Mouse (Mus musculus) layer of hippocampus, adult 8-10 months (tissue): ENCODE measurements around the gene Relt. TPM values are rescaled to one million over a fixed set of nuclear protein-coding genes. Genes with fewer than 3 reads are reported as not detected.

ENCODE experiments used
- DNase-seq, 2 experiments: peaks; one replicate each; pipeline ENCODE4 v3.0.0; 2022; ENCODE audit warnings: low spot score in 2 of 2
- microRNA-seq, 2 experiments: library from miRNA; unstranded; fragments of <30 nt; microRNA quantifications; one replicate each; pipeline ENCODE4 v1.2.0; 2022
- total RNA-seq, 4 experiments: library from RNA; stranded (reverse); gene quantifications; 2 replicates each; pipeline ENCODE4 v1.2.4; 2022

The Relt gene
- total RNA-seq, 4 experiments from 2014 or later = 11.6 to 14.1 (median 12.8) TPM

DNA sequence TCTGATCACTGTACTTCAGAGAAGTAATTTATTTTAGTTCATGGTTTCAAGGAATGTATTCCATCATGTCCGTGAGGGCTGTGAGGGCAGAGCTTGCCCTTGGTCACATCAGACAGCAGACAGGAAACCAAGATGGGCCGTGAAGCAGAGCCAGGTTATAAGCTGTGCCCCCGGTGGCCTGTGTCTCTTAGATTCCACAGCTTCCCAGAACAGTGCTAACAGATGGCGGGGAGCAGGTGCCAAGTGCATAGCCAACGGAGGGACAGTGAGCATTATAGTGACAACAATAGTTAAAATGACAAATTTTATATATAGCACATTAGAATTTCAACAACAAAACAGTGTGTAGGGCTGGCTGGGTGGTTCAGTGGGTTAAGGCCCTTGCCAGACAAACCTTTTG, 51.3 kb downstream of the Relt start:
- DNase-seq = no peak

DNA sequence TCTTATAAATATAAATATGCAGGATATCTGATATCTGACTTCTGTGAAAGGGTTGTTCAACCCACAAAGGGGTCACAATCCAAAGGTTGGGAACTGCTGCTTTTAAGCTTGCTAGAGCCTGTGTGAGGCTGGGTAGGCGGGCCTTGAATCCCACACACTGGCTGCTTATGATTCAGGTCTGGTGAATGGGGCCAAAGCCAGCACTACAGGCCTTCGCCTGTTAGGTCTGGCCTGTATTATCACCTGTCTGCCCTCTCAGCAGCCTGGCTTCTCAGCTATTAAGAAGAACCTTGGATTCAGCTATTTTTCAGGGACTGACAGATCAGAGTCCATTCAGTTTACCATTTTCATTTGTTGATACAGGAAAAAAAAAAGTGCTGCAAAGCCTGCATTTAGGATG, 57.9 kb downstream of the Relt start:
- DNase-seq = no peak

GRCm38 (mm10) chr7:100798810-100799209, 64.4 kb downstream of the Relt start:
- DNase-seq = no peak

Small RNAs within 50 kb of the gene (microRNA-seq; reads per million reads assigned to microRNA genes)
- 554 to 919 reads per million in 2 experiments for gene Mir3102

Other genes with a start within 250 kb of the Relt start
- gene Plekhb1, start 201.0 kb downstream of the Relt start, total RNA-seq = 100 to 1,000 TPM; 257 to 305 (median 270) TPM
- 100 to 1,000 TPM; 199 to 225 (median 213) TPM for gene Fam168a, start 156.8 kb downstream of the Relt start, total RNA-seq
- gene Arhgef17, start 68.7 kb upstream of the Relt start, total RNA-seq = 100 to 1,000 TPM; 149 to 173 (median 162) TPM
- 1 to 10 TPM; 3.1 to 8.7 (median 6.5) TPM for gene P2ry6, start 111.2 kb upstream of the Relt start, total RNA-seq
- gene P2ry2, start 149.4 kb upstream of the Relt start, total RNA-seq = 1 to 10 TPM in 2 of 4 experiments, under 1 TPM in 2; 0.60 to 4.5 (median 1.9) TPM
- 10 to 100 TPM; 40.1 to 46.5 (median 43.4) TPM for gene Fchsd2, start 229.4 kb upstream of the Relt start, total RNA-seq